ENCODE assay signal across 9 mouse cellular contexts in the genomic region with DNA sequence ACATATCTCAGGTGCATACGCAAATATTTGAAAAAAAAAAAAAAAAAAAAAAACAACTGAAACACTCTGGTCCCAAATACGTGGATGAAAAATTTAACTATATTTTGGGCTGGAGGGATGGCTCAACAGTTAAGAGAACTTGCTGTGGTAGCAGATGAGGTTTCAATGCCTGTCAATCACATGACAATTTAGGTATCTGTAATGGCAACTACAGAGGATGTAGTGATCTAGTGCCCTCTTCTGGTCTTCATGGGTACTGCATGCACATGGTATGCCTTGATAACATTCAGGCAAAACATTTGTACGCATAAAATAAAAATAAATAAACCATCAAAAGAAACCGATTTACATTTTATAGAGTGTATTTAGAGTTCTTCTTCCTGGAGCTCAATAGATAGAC. TPM values are rescaled to one million over a fixed set of nuclear protein-coding genes. Genes with fewer than 3 reads are reported as not detected.
DNase-seq lines count a peak whose midpoint lies in the region; ATAC-seq lines count a peak whose summit lies in the region.
"Had no signal": no experiment of that assay in that cellular context is flagged by ENCODE, and none has a peak within 500 bp of the region (broad histone marks: within the 10 kb centered on the region; RNA-seq: fewer than 3 reads in every experiment).

No protein-coding gene starts in this region.

- no peaks in the 10 kb centered on the region for H3K27me3 ChIP-seq in heart, embryonic 10.5 days (ENCODE audit: insufficient read depth, poor library complexity, severe bottlenecking)
- H3K27me3 ChIP-seq: embryonic facial prominence, embryonic 13.5 days had no signal

- WGBS in heart, embryonic 10.5 days, result 73% methylated on average over 4 of the region's 4 CpGs
- WGBS in large intestine, adult 2 months, result 65% methylated on average over 4 of the region's 4 CpGs

- no peak overlapping the region for H3K4me3 ChIP-seq in heart, embryonic 10.5 days
- H3K4me3 ChIP-seq: embryonic facial prominence, embryonic 13.5 days had no signal

- peak; percentile 88 for ATAC-seq in neutrophil, adult 5-6 weeks (ENCODE audit: extremely low read depth, insufficient number of reproducible peaks, low FRiP score, poor library complexity, severe bottlenecking)

- no peaks in the 10 kb centered on the region for H3K36me3 ChIP-seq in heart, embryonic 10.5 days
- H3K36me3 ChIP-seq: embryonic facial prominence, embryonic 13.5 days had no signal

- H3K27ac ChIP-seq in heart, embryonic 10.5 days, result no peak overlapping the region

- DNase-seq in heart, adult 11 months, result peak; percentile 74
- DNase-seq in heart, embryonic 10.5 days (ENCODE audit: low spot score), result no peak
- peak; percentile 45 for DNase-seq in urinary bladder, postnatal 14 days (ENCODE audit: low spot score)
- no peak for DNase-seq in urinary bladder, adult 2 months (ENCODE audit: low spot score)
- peak; percentile 47 for DNase-seq in c-Kit-positive CD71-positive TER-119-negative erythroid progenitor cells, embryonic 14.5 days (ENCODE audit: low read depth)
- DNase-seq in large intestine, adult 2 months (ENCODE audit: low read depth, low spot score), result peak; percentile 14
- no peak for DNase-seq in frontal cortex, postnatal 25 days (ENCODE audit: low spot score in 2 of 2)

- no peaks in the 10 kb centered on the region for H3K9me3 ChIP-seq in heart, embryonic 10.5 days
- H3K9me3 ChIP-seq: embryonic facial prominence, embryonic 13.5 days had no signal

- H3K4me1 ChIP-seq in heart, embryonic 10.5 days, result peaks cover 25% of the 10 kb centered on the region

RNA-seq across cellular contexts. Expression of gene Llph, which starts 43.9 kb away (rescaled TPM):
- 35.7 and 47.8 TPM in 2 replicates for polyA plus RNA-seq in heart, embryonic 10.5 days (2016; fragmentation: Nextera tagmentation; extraction: Ambion mirVana)
- polyA plus RNA-seq in urinary bladder, adult 2 months (2012; rRNA removed), result 56.9 and 59.8 TPM in 2 replicates
- polyA plus RNA-seq in large intestine, adult 2 months (2012; rRNA removed), result 4.9 and 6.4 TPM in 2 replicates
- 37.6 and 42.4 TPM in 2 replicates for total RNA-seq in neutrophil, adult 5-6 weeks (2017)

Comparison
In these comparisons a context has a peak if more than half of its experiments do, and no peak if none do; other contexts are left out.
1. DNase-seq: peak in heart, adult 11 months (single experiment), urinary bladder, postnatal 14 days (single experiment), c-Kit-positive CD71-positive TER-119-negative erythroid progenitor cells, embryonic 14.5 days (single experiment) and large intestine, adult 2 months (single experiment); none in heart, embryonic 10.5 days (single experiment), urinary bladder, adult 2 months (single experiment) and frontal cortex, postnatal 25 days (0 of 2).